9 mouse cellular contexts compared by ENCODE assay signal in the genomic region with DNA sequence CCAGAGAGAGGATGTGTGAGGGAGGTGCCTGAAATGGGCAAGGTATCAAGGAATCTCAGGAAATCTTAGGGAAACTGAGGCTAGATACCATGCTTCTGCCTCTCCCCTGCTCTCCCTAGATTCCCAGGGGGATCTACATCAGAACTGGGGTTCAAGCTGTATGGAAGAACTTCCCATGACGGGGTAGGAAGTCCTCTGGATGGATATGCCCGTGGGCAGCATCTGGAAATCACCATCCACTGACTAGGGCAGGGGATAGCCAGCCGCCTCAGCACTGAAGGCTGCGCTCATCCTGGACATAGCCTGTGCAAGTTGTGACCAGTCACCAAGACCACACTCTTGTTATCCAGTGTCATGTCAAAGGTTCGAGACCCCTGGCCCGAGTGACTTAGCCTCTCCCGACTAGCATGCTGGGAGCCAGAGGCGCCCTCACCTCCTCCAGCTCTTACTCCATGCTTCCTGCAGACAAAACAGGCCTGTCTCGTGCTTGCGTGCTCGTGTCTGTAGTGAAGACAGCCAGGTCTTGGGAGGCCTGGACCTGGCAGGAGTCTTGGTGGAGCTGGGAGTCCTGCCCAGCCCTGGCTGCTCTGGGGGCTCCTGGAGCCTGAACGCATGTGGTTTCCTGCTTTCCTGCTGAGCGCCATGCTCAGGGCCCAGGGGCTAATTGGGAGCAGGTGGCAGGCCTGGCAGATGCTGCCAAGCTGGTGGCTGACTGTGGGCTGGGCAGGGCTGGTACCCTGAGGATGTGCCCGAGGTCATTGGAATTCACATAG. TPM values are rescaled to one million over a fixed set of nuclear protein-coding genes. Genes with fewer than 3 reads are reported as not detected.
DNase-seq lines count a peak whose midpoint lies in the region; ATAC-seq lines count a peak whose summit lies in the region.
"Had no signal": no experiment of that assay in that cellular context is flagged by ENCODE, and none has a peak within 500 bp of the region (broad histone marks: within the 10 kb centered on the region; RNA-seq: fewer than 3 reads in every experiment).

No protein-coding gene starts in this region.

- no peaks in the 10 kb centered on the region for H3K9me3 ChIP-seq in kidney, embryonic 16.5 days (ENCODE audit: low read length)
- no peaks in the 10 kb centered on the region for H3K9me3 ChIP-seq in forebrain, embryonic 11.5 days (ENCODE audit: control insufficient read depth, low read length)
- H3K9me3 ChIP-seq in hindbrain, embryonic 11.5 days (ENCODE audit: control insufficient read depth, low read length): no peaks in the 10 kb centered on the region

- WGBS in kidney, embryonic 16.5 days: 40% methylated on average over 14 of the region's 14 CpGs
- 49% methylated on average over 14 of the region's 14 CpGs for WGBS in forebrain, embryonic 11.5 days
- WGBS in hindbrain, embryonic 11.5 days: 45% methylated on average over 14 of the region's 14 CpGs

- peaks cover 32% of the 10 kb centered on the region for H3K36me3 ChIP-seq in kidney, embryonic 16.5 days (ENCODE audit: insufficient read depth, low read length)
- H3K36me3 ChIP-seq in forebrain, embryonic 11.5 days (ENCODE audit: control insufficient read depth, insufficient read depth, low read length): peaks cover 7% of the 10 kb centered on the region; the same call in 1 of the 2 replicates
- H3K36me3 ChIP-seq in hindbrain, embryonic 11.5 days (ENCODE audit: control insufficient read depth, insufficient read depth, low read length): peaks cover 22% of the 10 kb centered on the region

- peak overlapping the region; percentile 76 for H3K4me3 ChIP-seq in kidney, embryonic 16.5 days (ENCODE audit: low read length)
- peak overlapping the region; percentile 76 for H3K4me3 ChIP-seq in forebrain, embryonic 11.5 days (ENCODE audit: low read depth, low read length)
- H3K4me3 ChIP-seq in hindbrain, embryonic 11.5 days (ENCODE audit: low read depth, low read length): peak overlapping the region; percentile 74
- H3K4me3 ChIP-seq: erythroblast, embryonic 14.5 days had no signal

- DNase-seq in kidney, adult 9 months: no peak
- DNase-seq in forebrain, embryonic 11.5 days (ENCODE audit: low spot score): peak; percentile 61
- peak; percentile 36 for DNase-seq in hindbrain, embryonic 11.5 days (ENCODE audit: low spot score)
- DNase-seq in lung, postnatal 14 days: peak; percentile 29
- no peak for DNase-seq in spleen, postnatal 10 days (ENCODE audit: low spot score in 2 of 2)
- no peak for DNase-seq in testis, postnatal 14 days (ENCODE audit: low spot score)
- DNase-seq in thymus, postnatal 14 days: no peak

- ATAC-seq in kidney, embryonic 16.5 days (ENCODE audit: low FRiP score, low TSS enrichment): no peak
- ATAC-seq in forebrain, embryonic 11.5 days (replicated peaks; ENCODE audit: low FRiP score): no peak
- ATAC-seq in hindbrain, embryonic 11.5 days (ENCODE audit: low FRiP score): peak; percentile 6; the same call in 1 of the 2 replicates

- H3K4me2 ChIP-seq in kidney, embryonic 16.5 days (replicated peaks; ENCODE audit: low read depth, low read length): peak overlapping the region; percentile 71
- H3K4me2 ChIP-seq in forebrain, embryonic 11.5 days (ENCODE audit: low read depth, low read length, severe bottlenecking): peak overlapping the region; percentile 80
- peak overlapping the region; percentile 43 for H3K4me2 ChIP-seq in hindbrain, embryonic 11.5 days (replicated peaks; ENCODE audit: low read depth, low read length)

- H3K4me1 ChIP-seq in kidney, embryonic 16.5 days (ENCODE audit: insufficient read depth, low read length): peaks cover 28% of the 10 kb centered on the region
- H3K4me1 ChIP-seq in forebrain, embryonic 11.5 days (replicated peaks; ENCODE audit: control insufficient read depth, insufficient read depth, low read length): peaks cover 13% of the 10 kb centered on the region
- H3K4me1 ChIP-seq in hindbrain, embryonic 11.5 days (replicated peaks; ENCODE audit: control insufficient read depth, insufficient read depth, low read length): peaks cover 3% of the 10 kb centered on the region; the same call in 1 of the 2 replicates

- H3K27ac ChIP-seq in kidney, embryonic 16.5 days (ENCODE audit: low read length): peak overlapping the region; percentile 88
- peak overlapping the region; percentile 83 for H3K27ac ChIP-seq in forebrain, embryonic 11.5 days (ENCODE audit: low read depth, low read length)
- H3K27ac ChIP-seq in hindbrain, embryonic 11.5 days (ENCODE audit: low read depth, low read length): peak overlapping the region; percentile 75; the same call in 1 of the 2 replicates

- peak overlapping the region; percentile 91 for H3K9ac ChIP-seq in kidney, embryonic 16.5 days (replicated peaks; ENCODE audit: low read length)
- H3K9ac ChIP-seq in forebrain, embryonic 11.5 days (ENCODE audit: low read length): peak overlapping the region; percentile 86
- H3K9ac ChIP-seq in hindbrain, embryonic 11.5 days (ENCODE audit: low read depth, low read length): peak overlapping the region; percentile 85

- H3K27me3 ChIP-seq in kidney, embryonic 16.5 days (ENCODE audit: insufficient read depth, low read length): no peaks in the 10 kb centered on the region
- no peaks in the 10 kb centered on the region for H3K27me3 ChIP-seq in forebrain, embryonic 11.5 days (ENCODE audit: control insufficient read depth, insufficient read depth, low read length)
- H3K27me3 ChIP-seq in hindbrain, embryonic 11.5 days (ENCODE audit: control insufficient read depth, insufficient read depth, low read length): no peaks in the 10 kb centered on the region

RNA-seq across cellular contexts. Expression of gene Mfap2, which starts 1.5 kb away (rescaled TPM):
- polyA plus RNA-seq in kidney, embryonic 16.5 days (2015; fragmentation: Nextera tagmentation; extraction: Ambion mirVana): 442 and 470 TPM in 2 replicates
- 263 and 298 TPM in 2 replicates for polyA plus RNA-seq in forebrain, embryonic 11.5 days (2014; fragmentation: Nextera tagmentation; extraction: Ambion mirVana)
- 266 and 286 TPM in 2 replicates for polyA plus RNA-seq in hindbrain, embryonic 11.5 days (2014; fragmentation: Nextera tagmentation; extraction: Ambion mirVana)

RNA-seq across cellular contexts. Expression of gene Atp13a2, which starts 25.1 kb away (rescaled TPM):
- 48.9 and 50.7 TPM in 2 replicates for polyA plus RNA-seq in kidney, embryonic 16.5 days (2015; fragmentation: Nextera tagmentation; extraction: Ambion mirVana)
- 51.2 and 54.9 TPM in 2 replicates for polyA plus RNA-seq in forebrain, embryonic 11.5 days (2014; fragmentation: Nextera tagmentation; extraction: Ambion mirVana)
- polyA plus RNA-seq in hindbrain, embryonic 11.5 days (2014; fragmentation: Nextera tagmentation; extraction: Ambion mirVana): 34.9 and 39.8 TPM in 2 replicates

RNA-seq across cellular contexts. Expression of gene Crocc, which starts 48.6 kb away (rescaled TPM):
- 10.1 and 11.3 TPM in 2 replicates for polyA plus RNA-seq in kidney, embryonic 16.5 days (2015; fragmentation: Nextera tagmentation; extraction: Ambion mirVana)
- polyA plus RNA-seq in forebrain, embryonic 11.5 days (2014; fragmentation: Nextera tagmentation; extraction: Ambion mirVana): 14.3 and 15.3 TPM in 2 replicates
- 6.3 and 7.6 TPM in 2 replicates for polyA plus RNA-seq in hindbrain, embryonic 11.5 days (2014; fragmentation: Nextera tagmentation; extraction: Ambion mirVana)

RNA-seq across cellular contexts. Expression of gene Sdhb, which starts 50.7 kb away (rescaled TPM):
- 520 and 550 TPM in 2 replicates for polyA plus RNA-seq in kidney, embryonic 16.5 days (2015; fragmentation: Nextera tagmentation; extraction: Ambion mirVana)
- 375 and 401 TPM in 2 replicates for polyA plus RNA-seq in forebrain, embryonic 11.5 days (2014; fragmentation: Nextera tagmentation; extraction: Ambion mirVana)
- polyA plus RNA-seq in hindbrain, embryonic 11.5 days (2014; fragmentation: Nextera tagmentation; extraction: Ambion mirVana): 413 and 428 TPM in 2 replicates

Comparison
In these comparisons a context has a peak if more than half of its experiments do, and no peak if none do; other contexts are left out.
1. DNase-seq: peak in forebrain, embryonic 11.5 days (single experiment), hindbrain, embryonic 11.5 days (single experiment) and lung, postnatal 14 days (single experiment); none in kidney, adult 9 months (single experiment), spleen, postnatal 10 days (0 of 2), testis, postnatal 14 days (single experiment) and thymus, postnatal 14 days (single experiment).
2. Peak in every context shown above with its lines, with median percentiles within 50 percentile points of each other: H3K27ac ChIP-seq, H3K4me2 ChIP-seq, H3K4me3 ChIP-seq and H3K9ac ChIP-seq.